Mouse (Mus musculus) macrophage (primary cell): Measurements from ENCODE around the gene Psmb5. TPM values are rescaled to one million over a fixed set of nuclear protein-coding genes. Genes with fewer than 3 reads are reported as not detected.

Source experiments
- H3K27ac ChIP-seq: fragments of 350-480 bp; formaldehyde crosslinking; 2 replicates; pipeline ENCODE4 v1.9.0; 2021
- H3K36me3 ChIP-seq: fragments of 350-480 bp; formaldehyde crosslinking; 2 replicates; pipeline ENCODE4 v1.9.0; 2021; ENCODE audit errors: inconsistent target
- H3K4me3 ChIP-seq: fragments of 350-480 bp; formaldehyde crosslinking; 2 replicates; pipeline ENCODE4 v1.9.0; 2021; ENCODE audit errors: inconsistent target
- H3K79me2 ChIP-seq: fragments of 350-480 bp; formaldehyde crosslinking; 2 replicates; pipeline ENCODE4 v1.9.0; 2021; ENCODE audit errors: inconsistent target
- WGBS: methylation state at CpG from one replicate; pipeline ENCODE4 v1.1.7; 2026; ENCODE audit warnings: inconsistent platforms; ENCODE audit not compliant: missing documents; 5-methylcytosine and 5-hydroxymethylcytosine counted together
- polyA plus RNA-seq: library from polyadenylated mRNA; stranded (reverse); fragments of 250-400 nt; gene quantifications from 3 replicates; pipeline ENCODE4 v1.2.4, GENCODE M21; 2018; ENCODE audit warnings: inconsistent platforms

The Psmb5 gene
- polyA plus RNA-seq, 1 experiment from 2014 or later, result 32.9 TPM

GRCm38 (mm10) chr14:54569451-54570392 lies 48.1 kb downstream of the Psmb5 start:
- H3K79me2 ChIP-seq, result no peaks in the 10 kb centered on the region
- H3K27ac ChIP-seq, result no peak overlapping the region
- H3K4me3 ChIP-seq, result no peak overlapping the region
- WGBS, result 86% methylated on average over 17 of the region's 17 CpGs
- H3K36me3 ChIP-seq, result no peaks in the 10 kb centered on the region

GRCm38 (mm10) chr14:54568694-54569414 lies 49.0 kb downstream of the Psmb5 start:
- no peak overlapping the region for H3K4me3 ChIP-seq
- WGBS, result 73% methylated on average over 15 of the region's 15 CpGs
- no peaks in the 10 kb centered on the region for H3K36me3 ChIP-seq
- H3K79me2 ChIP-seq, result no peaks in the 10 kb centered on the region
- no peak overlapping the region for H3K27ac ChIP-seq

Other genes starting within 250 kb of the Psmb5 start
- 39.3 to 48.7 TPM (median 48.3 TPM) in 3 replicates for gene Slc7a7, start 200.2 kb downstream of the Psmb5 start, polyA plus RNA-seq
- gene Mrpl52, start 191.1 kb downstream of the Psmb5 start, polyA plus RNA-seq, result 40.3 to 199 TPM (median 94.6 TPM) in 3 replicates
- gene Mmp14, start 186.4 kb downstream of the Psmb5 start, polyA plus RNA-seq, result 19.5 to 30.7 TPM (median 25.0 TPM) in 3 replicates
- 48.6 to 72.9 TPM (median 53.7 TPM) in 3 replicates for gene Lrp10, start 153.9 kb downstream of the Psmb5 start, polyA plus RNA-seq
- not detected in 3 replicates for gene Rem2, start 141.9 kb downstream of the Psmb5 start, polyA plus RNA-seq
- 13.8 to 37.2 TPM (median 33.4 TPM) in 3 replicates for gene Prmt5, start 100.5 kb downstream of the Psmb5 start, polyA plus RNA-seq
- gene Haus4, start 63.4 kb downstream of the Psmb5 start, polyA plus RNA-seq, result 12.0 to 20.7 TPM (median 13.2 TPM) in 3 replicates
- 0.33 to 0.94 TPM (median 0.66 TPM) in 3 replicates for gene Ajuba, start 40.5 kb downstream of the Psmb5 start, polyA plus RNA-seq
- gene 4931414P19Rik, start 12.0 kb downstream of the Psmb5 start, polyA plus RNA-seq, result 3.5 to 3.9 TPM (median 3.7 TPM) in 3 replicates
- gene Psmb11, start 3.4 kb upstream of the Psmb5 start, polyA plus RNA-seq, result not detected in 3 replicates
- not detected in 3 replicates for gene Gm17606, start 22.9 kb upstream of the Psmb5 start, polyA plus RNA-seq
- gene Cdh24, start 23.3 kb upstream of the Psmb5 start, polyA plus RNA-seq, result 0.06 to 0.11 TPM in 2 of 3 replicates, not detected in the other
- gene 1700123O20Rik, start 68.2 kb upstream of the Psmb5 start, polyA plus RNA-seq, result 23.0 to 29.4 TPM (median 23.7 TPM) in 3 replicates
- 92.8 to 195 TPM (median 119 TPM) in 3 replicates for gene Acin1, start 68.9 kb upstream of the Psmb5 start, polyA plus RNA-seq
- gene Gm29776, start 80.8 kb upstream of the Psmb5 start, polyA plus RNA-seq, result not detected in 3 replicates
- gene Cebpe, start 94.2 kb upstream of the Psmb5 start, polyA plus RNA-seq, result 0.42 to 0.85 TPM in 2 of 3 replicates, not detected in the other
- gene Slc7a8, start 163.9 kb upstream of the Psmb5 start, polyA plus RNA-seq, result 62.3 to 349 TPM (median 87.2 TPM) in 3 replicates
- gene Rnf212b, start 196.1 kb upstream of the Psmb5 start, polyA plus RNA-seq, result not detected in 3 replicates